Comparison of ENCODE assay signal across 22 mouse cellular contexts in the genomic region with DNA sequence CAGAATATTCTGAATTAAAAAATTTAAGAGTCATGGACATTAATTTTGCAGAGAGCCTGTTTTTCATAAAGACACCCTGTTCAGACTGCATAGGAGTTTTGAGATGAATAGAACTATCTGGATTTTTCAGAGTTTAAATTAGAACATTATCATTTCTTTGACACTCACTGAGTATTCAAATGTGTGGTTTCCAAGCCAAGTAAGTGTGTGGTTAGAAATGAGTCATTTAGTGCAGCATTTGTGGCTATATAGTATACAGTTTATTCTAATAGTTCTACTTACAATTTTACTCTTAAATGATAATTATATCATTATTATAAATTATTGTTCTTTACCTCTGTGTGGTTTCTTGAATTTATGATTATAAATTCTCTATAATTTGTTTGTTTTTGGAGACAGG.
"Had no signal": no experiment of that assay in that cellular context is flagged by ENCODE, and none has a peak within 500 bp of the region (broad histone marks: within the 10 kb centered on the region; RNA-seq: fewer than 3 reads in every experiment).

No protein-coding gene starts in this region.

- H3K4me2 ChIP-seq: kidney, embryonic 15.5 days; limb, embryonic 12.5 days; limb, embryonic 15.5 days; liver, embryonic 11.5 days; lung, embryonic 14.5 days; midbrain, embryonic 13.5 days; neural tube, embryonic 13.5 days had no signal

- H3K9ac ChIP-seq: kidney, embryonic 15.5 days; limb, embryonic 12.5 days; limb, embryonic 15.5 days; liver, embryonic 14.5 days; liver, postnatal 0 days; lung, embryonic 14.5 days; midbrain, embryonic 13.5 days; neural tube, embryonic 13.5 days had no signal

- H3K4me1 ChIP-seq: kidney, embryonic 15.5 days; limb, embryonic 12.5 days; limb, embryonic 15.5 days; midbrain, embryonic 13.5 days; neural tube, embryonic 13.5 days had no signal

- DNase-seq: kidney, adult 8-10 months; kidney, postnatal 10 days; kidney, postnatal 36 days; layer of hippocampus, postnatal 36 days; left cerebral cortex, postnatal 4 days; liver, postnatal 0 days; lung, embryonic 14.5 days; right cerebral cortex, postnatal 14 days; right cerebral cortex, postnatal 4 days; thymus, adult 2 months; thymus, postnatal 36 days had no signal

- H3K27ac ChIP-seq: kidney, embryonic 15.5 days; left cerebral cortex, adult 2 months; limb, embryonic 12.5 days; limb, embryonic 15.5 days; liver, embryonic 14.5 days; macrophage; midbrain, embryonic 13.5 days; neural tube, embryonic 13.5 days; stomach, postnatal 0 days had no signal

- H3K27me3 ChIP-seq: kidney, embryonic 15.5 days; limb, embryonic 12.5 days; limb, embryonic 15.5 days; midbrain, embryonic 13.5 days; neural tube, embryonic 13.5 days had no signal

- H3K4me3 ChIP-seq: kidney, embryonic 15.5 days; left cerebral cortex, adult 2 months; limb, embryonic 12.5 days; limb, embryonic 15.5 days; midbrain, embryonic 13.5 days; myocyte; neural tube, embryonic 13.5 days had no signal

- H3K9me3 ChIP-seq: kidney, embryonic 15.5 days; limb, embryonic 12.5 days; limb, embryonic 15.5 days; midbrain, embryonic 13.5 days; neural tube, embryonic 13.5 days had no signal
